Mouse (Mus musculus): ENCODE data around the gene Mknk2.
A peak's percentile ranks its signal among the peaks of the same experiment; 100 is the strongest.

Gene Mknk2

GRCm38 (mm10) chr10:80692249-80693165, 14.6 kb upstream of the Mknk2 start:
- DNase-seq, result no peak

- peak; percentile 82 for DNase-seq
Measured at GRCm38 (mm10) chr10:80687850-80688249, 9.9 kb upstream of the Mknk2 start.

GRCm38 (mm10) chr10:80686617-80687016, 8.7 kb upstream of the Mknk2 start:
- DNase-seq, result no peak

- no peak for DNase-seq
Measured at GRCm38 (mm10) chr10:80684984-80685383, 7.1 kb upstream of the Mknk2 start.

GRCm38 (mm10) chr10:80684214-80684613, 6.3 kb upstream of the Mknk2 start:
- peak; percentile 70 for DNase-seq

- DNase-seq, result no peak
Measured at GRCm38 (mm10) chr10:80683647-80684046, 5.7 kb upstream of the Mknk2 start.

GRCm38 (mm10) chr10:80682003-80682402, 4.1 kb upstream of the Mknk2 start:
- DNase-seq, result no peak

GRCm38 (mm10) chr10:80680260-80680696, 2.4 kb upstream of the Mknk2 start:
- no peak for DNase-seq

GRCm38 (mm10) chr10:80679556-80680259, 1.8 kb upstream of the Mknk2 start:
- DNase-seq, result peak; percentile 43

GRCm38 (mm10) chr10:80678601-80679377, 877 bp upstream of the Mknk2 start:
- DNase-seq, result peak; percentile 47

- no peak for DNase-seq
Measured at GRCm38 (mm10) chr10:80677128-80677875, 610 bp downstream of the Mknk2 start.

- DNase-seq, result peak; percentile 100
Measured at GRCm38 (mm10) chr10:80676198-80676928, 1.5 kb downstream of the Mknk2 start.

- peak; percentile 49 for DNase-seq
Measured at GRCm38 (mm10) chr10:80675405-80676197, 2.3 kb downstream of the Mknk2 start.

- no peak for DNase-seq
Measured at GRCm38 (mm10) chr10:80674851-80675404, 3.0 kb downstream of the Mknk2 start.

- DNase-seq, result no peak
Measured at GRCm38 (mm10) chr10:80674161-80674711, 3.7 kb downstream of the Mknk2 start.

- no peak for DNase-seq
Measured at GRCm38 (mm10) chr10:80673690-80674089, 4.2 kb downstream of the Mknk2 start.

GRCm38 (mm10) chr10:80671936-80672690, 5.8 kb downstream of the Mknk2 start:
- DNase-seq, result no peak

- DNase-seq, result no peak
Measured at GRCm38 (mm10) chr10:80671251-80671650, 6.7 kb downstream of the Mknk2 start.

GRCm38 (mm10) chr10:80670531-80670930, 7.4 kb downstream of the Mknk2 start:
- DNase-seq, result no peak
